Mouse (Mus musculus): ENCODE measurements at regions not wholly inside any gene's neighbourhood (a gene's known extent, or its start where the extent isn't known, plus 50 kb on each side); places are given as distances from the start of the nearest gene placed in this dataset.

- Histone ChIP-seq H3K36me3 (no peaks in the 10 kb centered on the region), H3K9ac (no peak overlapping the region), H3K4me1 (replicated peaks) (no peaks in the 10 kb centered on the region), H3K27me3 (replicated peaks) (no peaks in the 10 kb centered on the region), H3K9me3 (replicated peaks) (no peaks in the 10 kb centered on the region), H3K4me3 (no peak overlapping the region), H3K27ac (ENCODE audit: poor library complexity, severe bottlenecking) (no peak overlapping the region), H3K4me2 (no peak overlapping the region)
- ATAC-seq (ENCODE audit: insufficient number of reproducible peaks, low FRiP score) = no peak
- 73% methylated on average over 4 of the region's 4 CpGs for WGBS
Observed at GRCm38 (mm10) chr4:23787417-23788204, 708.6 kb upstream of the Mms22l start.

GRCm38 (mm10) chr4:23823516-23823915 lies 672.7 kb upstream of the Mms22l start:
- no peak overlapping the region for H3K27ac ChIP-seq (ENCODE audit: poor library complexity, severe bottlenecking)
- H3K4me3 ChIP-seq = no peak overlapping the region
- no peaks in the 10 kb centered on the region for H3K9me3 ChIP-seq (replicated peaks)
- WGBS = 78% methylated on average over 2 of the region's 2 CpGs
- H3K27me3 ChIP-seq (replicated peaks) = no peaks in the 10 kb centered on the region
- no peaks in the 10 kb centered on the region for H3K36me3 ChIP-seq
- no peak for ATAC-seq (ENCODE audit: insufficient number of reproducible peaks, low FRiP score)
- no peak overlapping the region for H3K4me2 ChIP-seq
- no peaks in the 10 kb centered on the region for H3K4me1 ChIP-seq (replicated peaks)
- no peak overlapping the region for H3K9ac ChIP-seq

- H3K4me2 ChIP-seq = no peak overlapping the region
- H3K4me3 ChIP-seq = no peak overlapping the region
- WGBS = 10% methylated on average over 2 of the region's 2 CpGs
- H3K4me1 ChIP-seq (replicated peaks) = no peaks in the 10 kb centered on the region
- no peak overlapping the region for H3K27ac ChIP-seq (ENCODE audit: poor library complexity, severe bottlenecking)
- no peaks in the 10 kb centered on the region for H3K27me3 ChIP-seq (replicated peaks)
- H3K9ac ChIP-seq = no peak overlapping the region
- no peaks in the 10 kb centered on the region for H3K36me3 ChIP-seq
- ATAC-seq (ENCODE audit: insufficient number of reproducible peaks, low FRiP score) = no peak
- H3K9me3 ChIP-seq (replicated peaks) = no peaks in the 10 kb centered on the region
Observed at GRCm38 (mm10) chr4:23826885-23827284, 669.4 kb upstream of the Mms22l start.

GRCm38 (mm10) chr4:23832385-23833164 lies 663.7 kb upstream of the Mms22l start:
- Histone ChIP-seq H3K4me3 (no peak overlapping the region), H3K27ac (ENCODE audit: poor library complexity, severe bottlenecking) (no peak overlapping the region), H3K9ac (no peak overlapping the region), H3K36me3 (no peaks in the 10 kb centered on the region), H3K9me3 (replicated peaks) (no peaks in the 10 kb centered on the region), H3K4me2 (no peak overlapping the region), H3K27me3 (replicated peaks) (no peaks in the 10 kb centered on the region), H3K4me1 (replicated peaks) (no peaks in the 10 kb centered on the region)
- 62% methylated on average over 7 of the region's 7 CpGs for WGBS
- no peak for ATAC-seq (ENCODE audit: insufficient number of reproducible peaks, low FRiP score)

GRCm38 (mm10) chr4:23843609-23844287 lies 652.5 kb upstream of the Mms22l start:
- Histone ChIP-seq H3K27ac (ENCODE audit: poor library complexity, severe bottlenecking) (no peak overlapping the region), H3K9ac (no peak overlapping the region), H3K4me1 (replicated peaks) (no peaks in the 10 kb centered on the region), H3K9me3 (replicated peaks) (no peaks in the 10 kb centered on the region), H3K27me3 (replicated peaks) (no peaks in the 10 kb centered on the region), H3K4me2 (no peak overlapping the region), H3K4me3 (no peak overlapping the region), H3K36me3 (no peaks in the 10 kb centered on the region)
- no peak for ATAC-seq (ENCODE audit: insufficient number of reproducible peaks, low FRiP score)
- 79% methylated on average over 4 of the region's 4 CpGs for WGBS

- Histone ChIP-seq H3K27ac (ENCODE audit: poor library complexity, severe bottlenecking) (no peak overlapping the region), H3K9me3 (replicated peaks) (no peaks in the 10 kb centered on the region), H3K9ac (no peak overlapping the region), H3K4me3 (no peak overlapping the region), H3K4me2 (no peak overlapping the region), H3K27me3 (replicated peaks) (no peaks in the 10 kb centered on the region), H3K36me3 (no peaks in the 10 kb centered on the region), H3K4me1 (replicated peaks) (no peaks in the 10 kb centered on the region)
- WGBS = 84% methylated on average over 2 of the region's 2 CpGs
- no peak for ATAC-seq (ENCODE audit: insufficient number of reproducible peaks, low FRiP score)
Observed at GRCm38 (mm10) chr4:23844288-23844971, 651.8 kb upstream of the Mms22l start.

- 65% methylated on average over 5 of the region's 5 CpGs for WGBS
- ATAC-seq (ENCODE audit: insufficient number of reproducible peaks, low FRiP score) = no peak
Observed at GRCm38 (mm10) chr4:23845263-23845662, 651.0 kb upstream of the Mms22l start.

GRCm38 (mm10) chr4:23850640-23851039 lies 645.6 kb upstream of the Mms22l start:
- no peak overlapping the region for H3K4me3 ChIP-seq
- no peaks in the 10 kb centered on the region for H3K27me3 ChIP-seq (replicated peaks)
- no peaks in the 10 kb centered on the region for H3K4me1 ChIP-seq (replicated peaks)
- no peak for ATAC-seq (ENCODE audit: insufficient number of reproducible peaks, low FRiP score)
- no peak overlapping the region for H3K9ac ChIP-seq
- no peaks in the 10 kb centered on the region for H3K9me3 ChIP-seq (replicated peaks)
- WGBS = 75% methylated on average over 2 of the region's 2 CpGs
- no peak overlapping the region for H3K4me2 ChIP-seq
- no peaks in the 10 kb centered on the region for H3K36me3 ChIP-seq
- H3K27ac ChIP-seq (ENCODE audit: poor library complexity, severe bottlenecking) = no peak overlapping the region

More at GRCm38 (mm10) chr4:23845263-23845662, 651.0 kb upstream of the Mms22l start:
- H3K9ac ChIP-seq = no peak overlapping the region
- H3K27me3 ChIP-seq (replicated peaks) = no peaks in the 10 kb centered on the region
- H3K36me3 ChIP-seq = no peaks in the 10 kb centered on the region
- no peak overlapping the region for H3K4me2 ChIP-seq
- no peak overlapping the region for H3K4me3 ChIP-seq
- no peaks in the 10 kb centered on the region for H3K9me3 ChIP-seq (replicated peaks)
- no peaks in the 10 kb centered on the region for H3K4me1 ChIP-seq (replicated peaks)
- no peak overlapping the region for H3K27ac ChIP-seq (ENCODE audit: poor library complexity, severe bottlenecking)

GRCm38 (mm10) chr4:23862437-23862836 lies 633.8 kb upstream of the Mms22l start:
- no peak overlapping the region for H3K27ac ChIP-seq (ENCODE audit: poor library complexity, severe bottlenecking)
- no peaks in the 10 kb centered on the region for H3K4me1 ChIP-seq (replicated peaks)
- 72% methylated on average over 3 of the region's 3 CpGs for WGBS
- H3K9ac ChIP-seq = no peak overlapping the region
- H3K4me2 ChIP-seq = no peak overlapping the region
- H3K36me3 ChIP-seq = no peaks in the 10 kb centered on the region
- H3K9me3 ChIP-seq (replicated peaks) = no peaks in the 10 kb centered on the region
- no peak for ATAC-seq (ENCODE audit: insufficient number of reproducible peaks, low FRiP score)
- no peak overlapping the region for H3K4me3 ChIP-seq
- no peaks in the 10 kb centered on the region for H3K27me3 ChIP-seq (replicated peaks)

- Histone ChIP-seq H3K4me1 (replicated peaks) (no peaks in the 10 kb centered on the region), H3K9me3 (replicated peaks) (no peaks in the 10 kb centered on the region), H3K4me2 (no peak overlapping the region), H3K27ac (ENCODE audit: poor library complexity, severe bottlenecking) (no peak overlapping the region), H3K4me3 (no peak overlapping the region), H3K36me3 (no peaks in the 10 kb centered on the region), H3K27me3 (replicated peaks) (no peaks in the 10 kb centered on the region), H3K9ac (no peak overlapping the region)
- 75% methylated on average over 7 of the region's 7 CpGs for WGBS
- no peak for ATAC-seq (ENCODE audit: insufficient number of reproducible peaks, low FRiP score)
Observed at GRCm38 (mm10) chr4:23880007-23880406, 616.2 kb upstream of the Mms22l start.

GRCm38 (mm10) chr4:23913396-23913795 lies 582.9 kb upstream of the Mms22l start:
- H3K27me3 ChIP-seq (replicated peaks) = no peaks in the 10 kb centered on the region
- H3K4me2 ChIP-seq = no peak overlapping the region
- no peak overlapping the region for H3K27ac ChIP-seq (ENCODE audit: poor library complexity, severe bottlenecking)
- H3K36me3 ChIP-seq = no peaks in the 10 kb centered on the region
- no peak overlapping the region for H3K4me3 ChIP-seq
- no peak for ATAC-seq (ENCODE audit: insufficient number of reproducible peaks, low FRiP score)
- no peak overlapping the region for H3K9ac ChIP-seq
- H3K9me3 ChIP-seq (replicated peaks) = no peaks in the 10 kb centered on the region
- H3K4me1 ChIP-seq (replicated peaks) = no peaks in the 10 kb centered on the region
- 28% methylated on average over 4 of the region's 4 CpGs for WGBS
